Mouse (Mus musculus) inflammation-experienced regulatory T-cells, adult 6 months (primary cell): ENCODE data around the gene Fam124b. TPM values are rescaled to one million over a fixed set of nuclear protein-coding genes. Genes with fewer than 3 reads are reported as not detected.

Source experiments
- ATAC-seq: one replicate; pipeline ENCODE4 v1.8.0; 2017
- polyA plus RNA-seq, 3 experiments: library from polyadenylated mRNA; unstranded; fragments of 100-300 nt; shearing (Covaris generic); gene quantifications; one replicate each; pipeline ENCODE4 v1.2.1; 2017

Gene Fam124b
- polyA plus RNA-seq, 3 experiments from 2014 or later = 6.9 to 12.9 (median 12.5) TPM

- no peak for ATAC-seq
Measured at GRCm38 (mm10) chr1:80167706-80168105, 50.6 kb downstream of the Fam124b start.

- ATAC-seq = no peak
Measured at GRCm38 (mm10) chr1:80166577-80166976, 51.7 kb downstream of the Fam124b start.

GRCm38 (mm10) chr1:80165391-80165790, 52.9 kb downstream of the Fam124b start:
- no peak for ATAC-seq

- no peak for ATAC-seq
Measured at GRCm38 (mm10) chr1:80162943-80163342, 55.3 kb downstream of the Fam124b start.

- ATAC-seq = no peak
Measured at GRCm38 (mm10) chr1:80159586-80159985, 58.7 kb downstream of the Fam124b start.

GRCm38 (mm10) chr1:80154902-80155301, 63.4 kb downstream of the Fam124b start:
- ATAC-seq = no peak

DNA sequence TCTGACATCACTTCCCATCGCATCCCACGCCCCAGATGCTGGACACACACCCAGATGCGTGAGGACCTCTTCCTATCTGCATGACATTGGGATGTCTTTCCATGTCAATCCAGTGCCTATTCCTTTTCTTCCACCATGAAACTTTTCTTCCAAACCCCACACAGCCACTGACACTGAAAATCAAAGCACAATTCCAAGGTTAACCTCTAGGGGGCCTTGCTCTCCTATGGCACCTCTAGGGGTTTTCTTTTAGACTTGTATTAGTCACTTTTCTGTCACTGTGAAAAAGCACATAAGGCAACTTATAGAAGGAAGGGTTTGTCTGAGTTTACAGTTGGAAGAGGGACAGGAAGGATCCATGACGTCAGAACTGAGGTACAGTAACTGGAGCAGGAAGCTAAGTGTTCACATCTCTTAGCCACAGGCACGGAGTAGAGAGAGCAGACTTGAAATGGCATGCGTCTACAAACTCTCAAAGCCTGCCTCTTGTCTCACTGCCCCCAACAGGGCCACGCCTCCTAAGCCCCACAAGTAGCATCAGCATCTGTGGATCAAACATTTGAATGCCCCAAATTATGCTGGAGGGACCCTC, 65.1 kb downstream of the Fam124b start:
- ATAC-seq = no peak

DNA sequence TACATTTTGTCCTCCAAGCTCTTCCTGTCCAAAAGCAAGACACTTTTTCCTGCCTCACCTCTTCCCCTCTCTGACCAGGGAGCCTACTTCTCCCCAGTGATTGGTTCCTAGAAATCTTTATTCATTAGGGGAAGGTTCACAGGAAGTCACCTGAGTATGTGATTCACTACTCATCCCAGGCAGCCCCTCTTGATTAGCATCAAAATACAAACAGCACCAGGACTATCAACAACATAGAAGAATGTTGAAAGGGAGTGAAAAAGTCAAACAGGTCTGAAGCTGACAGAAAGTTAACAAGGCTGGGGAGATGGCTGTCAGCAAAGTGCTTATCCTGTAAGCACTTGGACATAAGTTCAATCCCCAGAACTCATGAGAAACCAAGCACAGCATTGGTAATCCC, 67.6 kb downstream of the Fam124b start:
- no peak for ATAC-seq

Other genes starting within 250 kb of the Fam124b start
- gene Cul3, start 122.0 kb upstream of the Fam124b start, polyA plus RNA-seq = 10 to 100 TPM; 21.1 to 59.9 (median 39.7) TPM
- not detected for gene Gm45261, start 243.0 kb upstream of the Fam124b start, polyA plus RNA-seq